Mouse (Mus musculus) lung, embryonic 15.5 days (tissue): Measurements from ENCODE around the gene 1700025G04Rik. TPM values are rescaled to one million over a fixed set of nuclear protein-coding genes. Genes with fewer than 3 reads are reported as not detected.

Source experiments
- ATAC-seq: fragments of 200-750 bp; cut with Nextera tagmentation; 2 replicates; pipeline ENCODE4 v1.8.0; 2017; ENCODE audit warnings: moderate number of reproducible peaks, borderline replicate concordance; ENCODE audit not compliant: low FRiP score, low TSS enrichment; ENCODE audit errors: extremely low read depth
- H3K27ac ChIP-seq: fragments of 300-500 bp; sonication (generic); 2 replicates; pipeline ENCODE4 v1.5.1; 2015; ENCODE audit warnings: moderate library complexity, mild to moderate bottlenecking, inconsistent platforms
- H3K27me3 ChIP-seq: fragments of 300-500 bp; sonication (generic); 2 replicates; pipeline ENCODE4 v1.6.1; 2015; ENCODE audit warnings: inconsistent platforms
- H3K36me3 ChIP-seq: fragments of 300-500 bp; sonication (generic); 2 replicates; pipeline ENCODE4 v1.6.1; 2015; ENCODE audit warnings: inconsistent platforms
- H3K4me1 ChIP-seq: fragments of 300-500 bp; sonication (generic); 2 replicates; pipeline ENCODE4 v1.6.1; 2015; ENCODE audit warnings: inconsistent platforms
- H3K4me2 ChIP-seq: fragments of 300-500 bp; sonication (generic); 2 replicates; pipeline ENCODE4 v1.6.1; 2015; ENCODE audit warnings: inconsistent platforms, mild to moderate bottlenecking, moderate library complexity
- H3K4me3 ChIP-seq: fragments of 300-500 bp; sonication (generic); 2 replicates; pipeline ENCODE4 v1.5.1; 2015; ENCODE audit warnings: mild to moderate bottlenecking, inconsistent platforms
- H3K9ac ChIP-seq: fragments of 300-500 bp; sonication (generic); 2 replicates; pipeline ENCODE4 v1.6.1; 2015; ENCODE audit warnings: inconsistent platforms
- H3K9me3 ChIP-seq: fragments of 300-500 bp; sonication (generic); 2 replicates; pipeline ENCODE4 v1.6.1; 2016; ENCODE audit warnings: inconsistent platforms
- WGBS: fragments of 180-500 bp; shearing (Covaris S2); methylation state at CpG from one replicate; pipeline ENCODE4 v1.1.7; 2015; 5-methylcytosine and 5-hydroxymethylcytosine counted together
- polyA plus RNA-seq: library from polyadenylated mRNA; unstranded; fragments of >200 nt; fragmentation: Nextera tagmentation; extraction: Ambion mirVana; gene quantifications from 2 replicates; pipeline ENCODE4 v1.2.1, GENCODE M21; 2015

The 1700025G04Rik gene
- polyA plus RNA-seq, 1 experiment from 2014 or later = 23.5 TPM

DNA sequence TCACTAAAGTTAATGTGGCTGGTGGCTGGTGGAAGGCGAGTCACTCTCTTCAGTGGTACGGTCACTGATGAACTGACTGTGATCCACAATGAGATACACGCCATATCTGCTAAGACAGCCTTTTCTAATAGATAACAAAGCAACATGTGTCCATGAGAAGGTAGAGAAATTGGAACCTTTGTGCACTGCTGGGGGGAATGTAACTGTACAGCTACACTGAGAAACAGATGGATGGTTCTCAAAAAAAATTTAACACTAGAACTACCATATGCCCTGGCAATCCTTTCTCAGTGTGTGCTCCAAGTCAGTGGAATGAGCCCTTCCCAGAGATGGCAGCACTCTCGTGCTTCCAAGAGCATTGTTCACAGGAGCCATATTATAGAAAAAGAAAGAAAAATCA, 63.2 kb downstream of the 1700025G04Rik start:
- ATAC-seq = no peak
- Histone ChIP-seq H3K9ac (no peak overlapping the region), H3K4me3 (no peak overlapping the region), H3K27ac (no peak overlapping the region), H3K4me1 (peaks cover 18% of the 10 kb centered on the region; the same call in 1 of the 2 replicates), H3K36me3 (no peaks in the 10 kb centered on the region), H3K4me2 (no peak overlapping the region), H3K9me3 (no peaks in the 10 kb centered on the region), H3K27me3 (no peaks in the 10 kb centered on the region)
- 93% methylated on average over 4 of the region's 4 CpGs for WGBS

DNA sequence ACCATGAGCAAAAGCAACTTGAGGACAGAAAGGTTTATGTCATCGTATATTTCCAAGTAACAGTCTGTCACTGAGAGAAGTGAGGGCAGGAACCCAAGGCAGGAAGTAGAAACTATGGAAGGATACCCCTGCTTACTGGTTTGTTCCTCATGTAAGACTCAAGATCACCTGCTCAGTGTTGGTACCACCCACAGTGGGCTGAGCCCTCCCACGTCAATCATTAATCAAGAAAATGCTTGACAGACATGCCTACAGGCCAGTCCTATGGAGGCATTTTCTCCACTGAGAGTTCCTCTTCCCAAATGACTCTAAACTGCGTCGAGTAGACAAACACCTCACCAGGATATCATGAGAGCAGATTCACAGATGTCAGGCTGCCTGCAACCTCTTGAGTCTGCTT, 64.6 kb downstream of the 1700025G04Rik start:
- 0 out of 2 replicates have a peak, but pooled peaks cover 11% of the 10 kb centered on the region for H3K4me1 ChIP-seq
- ATAC-seq = no peak
- no peak overlapping the region for H3K4me3 ChIP-seq
- H3K4me2 ChIP-seq = no peak overlapping the region
- H3K36me3 ChIP-seq = no peaks in the 10 kb centered on the region
- H3K9me3 ChIP-seq = no peaks in the 10 kb centered on the region
- 83% methylated on average over 4 of the region's 4 CpGs for whole genome bisulfite sequencing
- no peak overlapping the region for H3K9ac ChIP-seq
- no peak overlapping the region for H3K27ac ChIP-seq
- no peaks in the 10 kb centered on the region for H3K27me3 ChIP-seq

DNA sequence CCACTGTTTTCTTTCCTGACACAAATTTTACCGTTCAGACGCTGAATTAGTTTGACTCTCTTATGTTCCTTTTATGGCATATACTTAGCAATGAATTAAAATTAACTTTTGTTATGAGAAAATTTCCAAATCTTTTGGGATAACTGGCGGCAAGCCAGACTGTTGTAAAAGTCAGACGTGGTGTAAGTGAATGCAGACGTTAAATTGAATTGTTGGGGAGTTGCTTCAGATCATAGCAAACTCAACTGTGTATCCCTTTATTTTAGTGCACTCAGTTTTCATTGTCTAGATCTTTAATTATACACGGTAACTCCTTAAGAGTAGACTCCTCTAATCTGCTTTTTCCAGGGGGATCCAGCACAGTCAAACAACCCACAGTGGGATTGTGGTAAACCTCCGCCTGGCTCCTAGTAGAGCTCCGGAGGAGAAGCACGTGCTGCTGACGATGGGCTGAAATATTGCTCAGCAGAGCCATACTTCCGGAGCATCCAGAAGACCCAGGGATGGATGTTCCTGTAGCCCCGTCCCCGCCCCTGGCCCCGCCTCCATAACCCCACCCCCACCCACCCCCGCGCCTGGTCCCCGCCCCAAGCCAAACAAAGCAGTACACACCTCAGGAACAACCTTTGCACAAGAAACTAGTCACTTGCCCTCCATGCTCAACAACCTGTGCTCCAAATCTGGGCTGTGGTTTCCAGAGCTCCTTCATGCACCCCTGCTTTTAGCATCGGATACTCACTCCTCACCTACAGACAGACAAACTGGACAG, 65.7 kb downstream of the 1700025G04Rik start:
- Histone ChIP-seq H3K27ac (no peak overlapping the region), H3K9ac (no peak overlapping the region), H3K4me1 (peaks cover 15% of the 10 kb centered on the region), H3K36me3 (no peaks in the 10 kb centered on the region), H3K27me3 (no peaks in the 10 kb centered on the region), H3K4me3 (no peak overlapping the region), H3K4me2 (no peak overlapping the region), H3K9me3 (no peaks in the 10 kb centered on the region)
- no peak for ATAC-seq
- WGBS = 67% methylated on average over 18 of the region's 18 CpGs

DNA sequence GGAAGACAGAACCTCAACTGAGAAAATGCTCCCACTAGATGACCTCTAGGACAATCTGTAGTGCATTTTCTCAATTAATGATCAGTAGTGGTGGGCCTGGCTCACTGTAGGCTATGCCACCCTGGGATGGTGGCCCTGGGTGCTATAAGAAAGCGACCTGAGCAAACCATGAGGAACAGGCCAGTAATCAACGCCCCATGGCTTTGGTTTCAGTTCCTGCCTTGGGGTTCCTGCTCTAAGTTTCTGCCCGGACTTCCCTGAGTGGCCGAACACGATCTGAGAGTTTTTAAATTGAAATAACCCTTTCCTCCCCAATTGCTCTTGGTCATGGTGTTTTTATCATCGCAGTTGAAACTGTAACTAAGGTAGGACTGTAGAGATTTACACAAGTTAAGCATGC, 69.1 kb downstream of the 1700025G04Rik start:
- H3K36me3 ChIP-seq = no peaks in the 10 kb centered on the region
- no peak overlapping the region for H3K4me3 ChIP-seq
- no peak for ATAC-seq
- 87% methylated on average over 6 of the region's 6 CpGs for WGBS
- H3K4me1 ChIP-seq = peaks cover 22% of the 10 kb centered on the region
- H3K4me2 ChIP-seq = no peak overlapping the region
- H3K27ac ChIP-seq = no peak overlapping the region
- H3K9ac ChIP-seq = no peak overlapping the region
- H3K27me3 ChIP-seq = no peaks in the 10 kb centered on the region
- no peaks in the 10 kb centered on the region for H3K9me3 ChIP-seq

DNA sequence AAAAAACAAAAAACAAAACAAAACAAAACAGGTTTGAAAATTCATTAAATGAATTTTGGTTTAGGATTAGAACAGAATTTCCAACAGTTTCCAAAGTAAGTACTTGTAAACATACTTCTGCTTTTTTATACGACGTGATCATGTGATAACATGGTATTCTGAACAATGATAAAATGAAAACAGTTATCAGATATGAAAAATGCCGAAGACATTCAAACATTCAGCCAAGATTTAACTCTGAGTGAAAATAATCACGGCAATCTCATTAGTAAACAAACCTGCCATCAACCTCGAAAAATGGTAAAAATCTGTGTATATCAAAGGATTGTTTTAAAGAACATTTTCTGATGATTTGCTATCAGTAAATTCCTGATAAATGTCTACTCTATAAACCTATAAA, 69.9 kb downstream of the 1700025G04Rik start:
- Histone ChIP-seq H3K4me3 (no peak overlapping the region), H3K27ac (no peak overlapping the region), H3K36me3 (no peaks in the 10 kb centered on the region), H3K4me1 (peaks cover 28% of the 10 kb centered on the region), H3K27me3 (no peaks in the 10 kb centered on the region), H3K9me3 (no peaks in the 10 kb centered on the region), H3K9ac (no peak overlapping the region), H3K4me2 (no peak overlapping the region)
- no peak for ATAC-seq
- 64% methylated on average over 5 of the region's 5 CpGs for WGBS

DNA sequence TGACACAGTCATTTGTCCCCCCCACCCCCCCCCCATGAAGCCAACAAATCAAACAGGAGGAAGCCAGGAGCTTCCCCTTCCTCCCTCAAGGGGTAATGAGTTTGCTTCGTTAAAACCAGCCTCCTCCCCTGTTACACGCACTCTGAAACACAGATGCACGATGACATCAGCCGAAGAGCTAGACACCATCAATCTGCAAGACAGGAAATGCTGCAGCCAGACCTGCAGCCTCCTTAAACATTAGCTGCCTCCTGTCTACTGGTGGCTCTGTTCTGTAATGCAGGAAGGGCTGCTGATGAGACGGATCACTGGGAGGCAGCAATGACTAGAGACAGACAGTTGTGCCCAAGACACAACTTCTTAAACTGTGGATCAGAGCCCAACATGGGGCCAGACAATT, 70.7 kb downstream of the 1700025G04Rik start:
- no peaks in the 10 kb centered on the region for H3K9me3 ChIP-seq
- 30% methylated on average over 5 of the region's 5 CpGs for WGBS
- peaks cover 23% of the 10 kb centered on the region for H3K4me1 ChIP-seq
- no peaks in the 10 kb centered on the region for H3K36me3 ChIP-seq
- H3K4me2 ChIP-seq = no peak overlapping the region
- no peaks in the 10 kb centered on the region for H3K27me3 ChIP-seq
- no peak overlapping the region for H3K27ac ChIP-seq
- no peak overlapping the region for H3K4me3 ChIP-seq
- no peak overlapping the region for H3K9ac ChIP-seq
- peak; percentile 57; the same call in 1 of the 2 replicates for ATAC-seq

DNA sequence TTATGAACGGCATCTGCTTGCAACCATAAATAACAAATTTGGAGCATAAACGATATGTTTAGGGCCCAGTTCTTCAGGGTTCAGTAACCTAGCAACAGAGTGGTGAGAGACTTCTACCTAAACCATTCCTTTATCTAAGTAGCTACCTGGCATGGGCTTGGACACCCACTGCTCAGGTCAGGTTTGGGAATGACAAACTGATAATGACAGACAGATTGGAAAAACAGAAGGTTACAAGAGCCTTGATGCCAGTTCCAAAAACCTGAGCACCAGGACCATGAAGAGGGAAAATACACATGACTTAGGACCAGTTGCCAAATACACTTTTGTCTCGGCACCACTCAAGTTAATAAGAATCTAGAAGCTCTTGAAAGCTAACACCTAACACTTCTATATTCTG, 71.6 kb downstream of the 1700025G04Rik start:
- H3K4me1 ChIP-seq = peaks cover 17% of the 10 kb centered on the region
- 67% methylated on average over 3 of the region's 3 CpGs for WGBS
- H3K4me2 ChIP-seq = no peak overlapping the region
- H3K9ac ChIP-seq = no peak overlapping the region
- no peaks in the 10 kb centered on the region for H3K9me3 ChIP-seq
- ATAC-seq = no peak
- no peaks in the 10 kb centered on the region for H3K27me3 ChIP-seq
- H3K4me3 ChIP-seq = no peak overlapping the region
- no peaks in the 10 kb centered on the region for H3K36me3 ChIP-seq
- H3K27ac ChIP-seq = no peak overlapping the region

DNA sequence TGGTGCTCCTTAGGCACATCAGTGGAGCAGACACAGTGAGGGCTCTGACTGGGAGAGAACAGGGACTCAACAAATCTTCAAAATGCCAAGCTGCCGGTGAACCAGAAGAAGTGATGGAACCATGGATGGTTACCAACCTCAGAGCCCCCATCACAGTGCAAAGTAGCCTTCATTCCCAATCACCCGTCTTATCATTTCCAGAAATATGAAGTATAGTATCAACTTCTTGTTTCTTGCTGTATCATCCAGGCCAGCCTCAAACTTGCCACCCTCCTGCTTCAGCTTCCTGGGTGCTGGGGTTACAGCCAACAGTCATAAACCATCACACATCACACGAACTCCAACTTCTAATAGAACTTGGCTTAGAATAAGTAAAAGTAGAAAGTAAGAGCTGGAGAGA, 73.3 kb downstream of the 1700025G04Rik start:
- Histone ChIP-seq H3K4me1 (peaks cover 17% of the 10 kb centered on the region), H3K9ac (no peak overlapping the region), H3K27me3 (no peaks in the 10 kb centered on the region), H3K4me3 (no peak overlapping the region), H3K36me3 (no peaks in the 10 kb centered on the region), H3K9me3 (no peaks in the 10 kb centered on the region), H3K4me2 (no peak overlapping the region), H3K27ac (no peak overlapping the region)
- 97% methylated on average over 3 of the region's 3 CpGs for WGBS
- ATAC-seq = no peak

DNA sequence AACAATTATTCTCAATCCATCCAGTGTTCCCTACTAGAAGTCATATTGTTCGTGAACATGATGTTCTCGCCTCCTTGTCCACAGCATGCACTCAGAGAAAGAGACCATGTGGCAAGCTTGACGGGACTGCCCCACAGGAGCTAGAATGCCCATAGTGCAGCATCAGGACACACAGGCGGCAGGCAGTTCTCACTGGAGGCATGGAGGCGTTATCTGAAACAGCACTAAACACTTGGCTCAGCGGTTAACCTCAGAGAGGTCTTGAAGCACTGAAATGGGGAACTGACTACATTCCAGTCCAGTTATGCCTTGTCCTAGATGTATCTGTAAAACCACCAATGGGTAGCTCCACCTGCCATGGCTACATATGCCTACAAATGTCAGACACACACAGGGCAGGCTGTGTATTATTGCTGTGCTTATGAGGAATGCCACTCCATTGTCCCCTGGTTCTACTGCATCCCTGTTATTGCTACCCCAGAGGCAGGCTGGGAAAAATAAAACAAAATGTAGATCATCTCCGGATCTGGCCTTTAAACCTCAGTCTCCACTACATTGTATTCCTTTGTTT, 74.3 kb downstream of the 1700025G04Rik start:
- 76% methylated on average over 7 of the region's 7 CpGs for WGBS
- Histone ChIP-seq H3K4me1 (peaks cover 17% of the 10 kb centered on the region), H3K4me2 (no peak overlapping the region), H3K9ac (no peak overlapping the region), H3K4me3 (no peak overlapping the region), H3K9me3 (no peaks in the 10 kb centered on the region), H3K36me3 (no peaks in the 10 kb centered on the region), H3K27me3 (no peaks in the 10 kb centered on the region), H3K27ac (no peak overlapping the region)
- no peak for ATAC-seq

DNA sequence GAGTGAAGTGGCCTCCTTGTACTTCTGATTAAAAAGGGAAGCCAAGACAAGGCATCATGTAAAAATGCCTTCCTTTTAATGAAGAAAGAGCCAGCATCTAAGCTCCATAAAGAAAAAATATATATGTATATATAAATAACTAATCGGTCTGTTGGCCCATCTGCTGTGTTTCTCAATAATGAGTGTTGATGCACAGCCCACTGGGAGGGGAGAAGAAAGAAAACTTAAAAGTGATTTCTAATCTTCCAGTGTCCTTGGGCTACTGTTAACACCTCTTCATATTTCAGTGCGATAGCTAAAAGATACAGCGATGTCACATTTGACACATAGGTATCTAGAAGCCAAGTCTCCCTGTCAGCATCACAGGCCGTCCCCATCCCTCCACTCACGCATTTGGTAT, 78.2 kb downstream of the 1700025G04Rik start:
- no peak overlapping the region for H3K4me2 ChIP-seq
- H3K4me3 ChIP-seq = no peak overlapping the region
- no peaks in the 10 kb centered on the region for H3K27me3 ChIP-seq
- no peak for ATAC-seq
- H3K4me1 ChIP-seq = 0 out of 2 replicates have a peak, but pooled peaks cover 16% of the 10 kb centered on the region
- no peak overlapping the region for H3K27ac ChIP-seq
- WGBS = 88% methylated on average over 5 of the region's 5 CpGs
- H3K9me3 ChIP-seq = no peaks in the 10 kb centered on the region
- no peaks in the 10 kb centered on the region for H3K36me3 ChIP-seq
- H3K9ac ChIP-seq = no peak overlapping the region

DNA sequence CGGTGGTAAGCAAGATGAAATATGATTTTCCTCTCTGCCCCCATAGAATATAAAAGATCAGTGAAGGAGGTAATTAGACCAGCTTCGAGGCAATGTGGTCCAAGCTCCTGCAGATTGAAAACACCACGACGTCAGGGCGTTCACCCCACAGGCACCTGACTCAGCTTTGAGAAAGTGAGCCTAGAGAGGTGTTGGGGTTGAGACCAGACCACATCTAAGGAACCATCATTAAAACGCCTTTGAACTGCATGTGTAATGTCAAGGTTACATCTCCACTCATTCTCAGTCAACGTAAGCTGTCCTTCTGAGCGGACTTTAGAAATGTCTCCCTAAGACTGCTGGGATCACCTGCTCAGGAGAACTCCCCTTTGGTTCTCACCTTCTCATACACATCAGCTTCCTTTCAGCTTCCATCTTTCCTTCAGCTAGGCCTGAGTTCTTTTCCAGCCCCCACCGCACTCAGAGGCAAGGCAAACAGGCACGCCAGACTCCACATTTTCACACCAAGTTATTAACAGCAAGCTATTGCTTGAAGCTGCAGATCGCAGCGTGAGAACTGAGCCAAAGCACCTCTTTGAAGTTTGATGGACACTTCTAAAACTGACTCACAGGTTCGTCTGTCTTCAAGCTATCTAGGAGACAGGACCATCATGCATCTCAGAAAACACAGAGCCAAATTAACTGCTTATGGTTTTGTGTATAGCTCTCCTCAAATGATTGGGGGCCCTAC, 79.5 kb downstream of the 1700025G04Rik start:
- no peak for ATAC-seq
- Histone ChIP-seq H3K4me3 (no peak overlapping the region), H3K27me3 (no peaks in the 10 kb centered on the region), H3K4me1 (0 out of 2 replicates have a peak, but pooled peaks cover 4% of the 10 kb centered on the region), H3K9ac (no peak overlapping the region), H3K4me2 (no peak overlapping the region), H3K27ac (no peak overlapping the region), H3K9me3 (no peaks in the 10 kb centered on the region), H3K36me3 (peaks cover 7% of the 10 kb centered on the region; the same call in 1 of the 2 replicates)
- 81% methylated on average over 13 of the region's 13 CpGs for WGBS

DNA sequence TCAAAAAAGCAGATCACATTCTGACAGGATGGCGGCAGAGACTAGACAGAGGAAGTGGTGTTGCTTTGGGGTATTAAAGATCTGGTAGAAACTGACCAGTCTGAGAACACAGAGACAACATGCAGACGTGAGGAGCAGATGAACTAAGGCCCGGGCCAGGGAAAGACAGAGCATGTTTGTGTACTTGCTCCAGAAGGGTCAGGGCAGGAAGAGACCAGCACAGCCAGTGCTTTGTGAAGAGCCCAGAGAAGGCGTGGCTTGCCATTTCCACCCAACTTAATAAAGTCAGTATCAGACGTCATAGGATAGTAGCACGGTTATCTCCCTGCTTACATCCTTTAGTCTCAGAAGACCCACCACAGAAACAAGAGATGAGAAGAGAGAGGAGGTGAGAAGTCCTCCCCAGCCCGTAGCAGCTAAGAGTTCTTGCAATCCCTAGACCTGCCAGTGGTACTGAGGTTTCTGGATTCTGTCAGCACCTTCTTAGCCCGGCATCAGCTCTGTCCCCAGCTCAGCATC, 81.4 kb downstream of the 1700025G04Rik start:
- Histone ChIP-seq H3K36me3 (peaks cover 7% of the 10 kb centered on the region; the same call in 1 of the 2 replicates), H3K4me3 (no peak overlapping the region), H3K27me3 (no peaks in the 10 kb centered on the region), H3K4me2 (no peak overlapping the region), H3K4me1 (0 out of 2 replicates have a peak, but pooled peaks cover 3% of the 10 kb centered on the region), H3K9ac (no peak overlapping the region), H3K27ac (no peak overlapping the region), H3K9me3 (no peaks in the 10 kb centered on the region)
- 39% methylated on average over 8 of the region's 8 CpGs for WGBS
- ATAC-seq = peak; percentile 27; the same call in 1 of the 2 replicates
